Mouse (Mus musculus) intestine, embryonic 14.5 days (tissue): ENCODE results near the gene Olfr639. TPM values are rescaled to one million over a fixed set of nuclear protein-coding genes. Genes with fewer than 3 reads are reported as not detected.
"Not testable (repeated sequence)": the region's sequence is repeated elsewhere in the genome, so short reads cannot be mapped to it uniquely, and the experiment has no call there.

ENCODE experiments used
- ATAC-seq: fragments of 200-750 bp; cut with Nextera tagmentation; replicated peaks from 2 replicates; pipeline ENCODE4 v1.8.0; 2017; ENCODE audit warnings: low read depth, moderate number of reproducible peaks, moderate TSS enrichment, moderate library complexity; ENCODE audit not compliant: low FRiP score, low TSS enrichment
- DNase-seq: peaks from one replicate; pipeline ENCODE4 v3.0.0-alpha.2; 2018; ENCODE audit warnings: low spot score
- H3K27ac ChIP-seq: fragments of 300-500 bp; sonication (generic); 2 replicates; pipeline ENCODE4 v1.5.1; 2014; ENCODE audit warnings: low read depth, mild to moderate bottlenecking, control low read depth
- H3K27me3 ChIP-seq: fragments of 300-500 bp; sonication (generic); replicated peaks from 2 replicates; pipeline ENCODE4 v1.6.1; 2014; ENCODE audit warnings: low read length, control low read depth; ENCODE audit not compliant: control insufficient read depth, insufficient read depth
- H3K36me3 ChIP-seq: fragments of 300-500 bp; sonication (generic); 2 replicates; pipeline ENCODE4 v1.6.1; 2014; ENCODE audit warnings: low read length, control low read depth; ENCODE audit not compliant: control insufficient read depth, insufficient read depth
- H3K4me1 ChIP-seq: fragments of 300-500 bp; sonication (generic); replicated peaks from 2 replicates; pipeline ENCODE4 v1.6.1; 2014; ENCODE audit warnings: low read length, control low read depth, mixed read lengths; ENCODE audit not compliant: control insufficient read depth, insufficient read depth
- H3K4me2 ChIP-seq: fragments of 300-500 bp; sonication (generic); 2 replicates; pipeline ENCODE4 v1.6.1; 2014; ENCODE audit warnings: low read length
- H3K4me3 ChIP-seq: fragments of 300-500 bp; sonication (generic); 2 replicates; pipeline ENCODE4 v1.5.1; 2014; ENCODE audit warnings: low read depth, low read length, control low read depth, mixed read lengths
- H3K9ac ChIP-seq: fragments of 300-500 bp; sonication (generic); 2 replicates; pipeline ENCODE4 v1.6.1; 2014; ENCODE audit warnings: mild to moderate bottlenecking, low read length
- H3K9me3 ChIP-seq: fragments of 300-500 bp; sonication (generic); 2 replicates; pipeline ENCODE4 v1.6.1; 2016; ENCODE audit warnings: low read length, control low read depth; ENCODE audit not compliant: control insufficient read depth
- WGBS: fragments of 180-500 bp; shearing (Covaris S2); extraction: QIAGEN DNeasy Blood & Tissue Kit; methylation state at CpG from one replicate; pipeline ENCODE4 v1.1.7; 2014; 5-methylcytosine and 5-hydroxymethylcytosine counted together
- polyA plus RNA-seq: library from polyadenylated mRNA; unstranded; fragments of >200 nt; fragmentation: Nextera tagmentation; extraction: Ambion mirVana; gene quantifications from 2 replicates; pipeline ENCODE4 v1.2.1, GENCODE M21; 2014

Olfr639 gene
- polyA plus RNA-seq, 1 experiment from 2014 or later: not detected

GRCm38 (mm10) chr7:104018953-104019352 lies 1.9 kb upstream of the Olfr639 start:
- Histone ChIP-seq H3K27ac (no peak overlapping the region), H3K4me1 (no peaks in the 10 kb centered on the region), H3K36me3 (no peaks in the 10 kb centered on the region), H3K9me3 (no peaks in the 10 kb centered on the region), H3K4me3 (no peak overlapping the region), H3K4me2 (no peak overlapping the region), H3K9ac (no peak overlapping the region), H3K27me3 (no peaks in the 10 kb centered on the region)
- DNase-seq (no peak), ATAC-seq (no peak)
- WGBS: 92% methylated on average over 1 of the region's 1 CpGs

GRCm38 (mm10) chr7:103999124-103999523 lies 18.0 kb downstream of the Olfr639 start:
- no peak for ATAC-seq
- H3K36me3 ChIP-seq: no peaks in the 10 kb centered on the region
- DNase-seq: no peak

GRCm38 (mm10) chr7:103998446-103998845 lies 18.7 kb downstream of the Olfr639 start, which contains the start of gene Olfr638:
Olfr638 (plus strand) TSS chr7:103998746.
- Histone ChIP-seq H3K4me3 (no peak within 1 kb of the TSS), H3K4me2 (no peak within 1 kb of the TSS), H3K9me3 (no peaks in the 10 kb centered on the region), H3K27ac (no peak within 1 kb of the TSS), H3K9ac (no peak within 1 kb of the TSS), H3K4me1 (no peaks in the 10 kb centered on the region), H3K27me3 (no peaks in the 10 kb centered on the region), H3K36me3 (no peaks in the 10 kb centered on the region)
- DNase-seq: no peak
- no peak for ATAC-seq

More at GRCm38 (mm10) chr7:103999124-103999523, 18.0 kb downstream of the Olfr639 start:
- H3K9me3 ChIP-seq: no peaks in the 10 kb centered on the region
- H3K27me3 ChIP-seq: no peaks in the 10 kb centered on the region
- no peak overlapping the region for H3K27ac ChIP-seq
- no peak overlapping the region for H3K4me2 ChIP-seq
- no peak overlapping the region for H3K4me3 ChIP-seq
- H3K4me1 ChIP-seq: no peaks in the 10 kb centered on the region
- no peak overlapping the region for H3K9ac ChIP-seq

GRCm38 (mm10) chr7:103971782-103972181 lies 45.3 kb downstream of the Olfr639 start:
- DNase-seq: no peak
- no peak for ATAC-seq
- Histone ChIP-seq H3K27me3 (no peaks in the 10 kb centered on the region), H3K9ac (no peak overlapping the region), H3K4me2 (no peak overlapping the region), H3K36me3 (no peaks in the 10 kb centered on the region), H3K9me3 (no peaks in the 10 kb centered on the region), H3K4me1 (no peaks in the 10 kb centered on the region), H3K27ac (no peak overlapping the region), H3K4me3 (no peak overlapping the region)
- 71% methylated on average over 1 of the region's 1 CpGs for WGBS

GRCm38 (mm10) chr7:103970852-103971251 lies 46.3 kb downstream of the Olfr639 start, which contains the start of gene Olfr635:
Olfr635 (plus strand) TSS chr7:103971152.
- Histone ChIP-seq H3K9ac (no peak within 1 kb of the TSS), H3K4me1 (no peaks in the 10 kb centered on the region), H3K4me2 (no peak within 1 kb of the TSS), H3K27ac (no peak within 1 kb of the TSS), H3K9me3 (no peaks in the 10 kb centered on the region), H3K36me3 (no peaks in the 10 kb centered on the region), H3K4me3 (no peak within 1 kb of the TSS), H3K27me3 (no peaks in the 10 kb centered on the region)
- DNase-seq: no peak
- 73% methylated on average over 1 of the region's 1 CpGs for WGBS
- no peak for ATAC-seq

- H3K27ac ChIP-seq, H3K36me3 ChIP-seq, H3K4me1 ChIP-seq, H3K27me3 ChIP-seq, H3K9ac ChIP-seq, H3K4me2 ChIP-seq, H3K4me3 ChIP-seq, ATAC-seq, H3K9me3 ChIP-seq, DNase-seq: not testable (repeated sequence)
- WGBS: 94% methylated on average over 22 of the region's 22 CpGs
Observed at GRCm38 (mm10) chr7:103966873-103967272, 50.2 kb downstream of the Olfr639 start.

Other genes starting within 250 kb of the Olfr639 start
- gene Olfr69, start 245.7 kb downstream of the Olfr639 start, polyA plus RNA-seq: not detected in 2 replicates
- gene Olfr68, start 237.6 kb downstream of the Olfr639 start, polyA plus RNA-seq: not detected in 2 replicates
- gene Olfr67, start 225.5 kb downstream of the Olfr639 start, polyA plus RNA-seq: not detected in 2 replicates
- 1,233 and 1,868 TPM in 2 replicates for gene Hbb-bt, start 203.3 kb downstream of the Olfr639 start, polyA plus RNA-seq
- 2,953 and 4,508 TPM in 2 replicates for gene Hbb-bs, start 189.2 kb downstream of the Olfr639 start, polyA plus RNA-seq
- not detected in 2 replicates for gene Hbb-bh2, start 176.8 kb downstream of the Olfr639 start, polyA plus RNA-seq
- gene Hbb-bh1, start 174.1 kb downstream of the Olfr639 start, polyA plus RNA-seq: 4.9 and 8.3 TPM in 2 replicates
- gene Hbb-y, start 164.1 kb downstream of the Olfr639 start, polyA plus RNA-seq: 727 and 736 TPM in 2 replicates
- gene Olfr66, start 131.1 kb downstream of the Olfr639 start, polyA plus RNA-seq: not detected in 2 replicates
- not detected in 2 replicates for gene Olfr64, start 122.8 kb downstream of the Olfr639 start, polyA plus RNA-seq
- not detected in 2 replicates for gene Olfr65, start 113.8 kb downstream of the Olfr639 start, polyA plus RNA-seq
- gene Olfr631, start 88.5 kb downstream of the Olfr639 start, polyA plus RNA-seq: not detected in 2 replicates
- gene Olfr632, start 83.0 kb downstream of the Olfr639 start, polyA plus RNA-seq: not detected in 2 replicates
- gene Olfr633, start 72.9 kb downstream of the Olfr639 start, polyA plus RNA-seq: not detected in 2 replicates
- not detected in 2 replicates for gene Olfr635, start 46.2 kb downstream of the Olfr639 start, polyA plus RNA-seq
- gene Olfr638, start 18.6 kb downstream of the Olfr639 start, polyA plus RNA-seq: not detected in 2 replicates
- not detected in 2 replicates for gene Olfr640, start 8.3 kb upstream of the Olfr639 start, polyA plus RNA-seq
- gene Olfr641, start 18.1 kb upstream of the Olfr639 start, polyA plus RNA-seq: not detected in 2 replicates
- not detected in 2 replicates for gene Olfr642, start 35.4 kb upstream of the Olfr639 start, polyA plus RNA-seq
- gene 4930516K23Rik, start 44.1 kb upstream of the Olfr639 start, polyA plus RNA-seq: not detected in 2 replicates
- not detected in 2 replicates for gene Olfr644, start 54.6 kb upstream of the Olfr639 start, polyA plus RNA-seq
- gene Olfr645, start 68.2 kb upstream of the Olfr639 start, polyA plus RNA-seq: not detected in 2 replicates
- not detected in 2 replicates for gene Olfr646, start 87.6 kb upstream of the Olfr639 start, polyA plus RNA-seq
- gene Ubqln5, start 112.5 kb upstream of the Olfr639 start, polyA plus RNA-seq: not detected in 2 replicates
- gene Olfr643, start 120.1 kb upstream of the Olfr639 start, polyA plus RNA-seq: not detected in 2 replicates
- not detected in 2 replicates for gene Ubqln3, start 126.0 kb upstream of the Olfr639 start, polyA plus RNA-seq
- gene Ubqlnl, start 133.3 kb upstream of the Olfr639 start, polyA plus RNA-seq: not detected in 2 replicates
- not detected in 2 replicates for gene Olfm5, start 147.5 kb upstream of the Olfr639 start, polyA plus RNA-seq
- gene Olfr648, start 166.1 kb upstream of the Olfr639 start, polyA plus RNA-seq: 0.32 and 0.36 TPM in 2 replicates
- not detected in 2 replicates for gene Olfr649, start 178.7 kb upstream of the Olfr639 start, polyA plus RNA-seq
- 1.6 TPM in 2 replicates for gene Trim6, start 201.5 kb upstream of the Olfr639 start, polyA plus RNA-seq
- gene Trim34a, start 227.2 kb upstream of the Olfr639 start, polyA plus RNA-seq: 1.5 and 1.9 TPM in 2 replicates